Mouse (Mus musculus) hindbrain, embryonic 10.5 days (tissue): ENCODE data around the gene Zfp46. TPM values are rescaled to one million over a fixed set of nuclear protein-coding genes. Genes with fewer than 3 reads are reported as not detected.

Experiments
- DNase-seq: peaks from one replicate; pipeline ENCODE4 v3.0.0-alpha.2; 2017; ENCODE audit warnings: low spot score
- H3K27ac ChIP-seq: fragments of 300-500 bp; sonication (generic); 2 replicates; pipeline ENCODE4 v1.5.1; 2016; ENCODE audit warnings: mild to moderate bottlenecking, moderate library complexity
- H3K27me3 ChIP-seq: fragments of 300-500 bp; sonication (generic); 2 replicates; pipeline ENCODE4 v1.6.1; 2016; ENCODE audit warnings: mild to moderate bottlenecking; ENCODE audit not compliant: poor library complexity, insufficient read depth, severe bottlenecking
- H3K36me3 ChIP-seq: fragments of 300-500 bp; sonication (generic); 2 replicates; pipeline ENCODE4 v1.6.1; 2016; ENCODE audit warnings: mild to moderate bottlenecking, moderate library complexity
- H3K4me1 ChIP-seq: fragments of 300-500 bp; sonication (generic); replicated peaks from 2 replicates; pipeline ENCODE4 v1.6.1; 2016; ENCODE audit warnings: mild to moderate bottlenecking
- H3K4me3 ChIP-seq: fragments of 300-500 bp; sonication (generic); 2 replicates; pipeline ENCODE4 v1.5.1; 2016; ENCODE audit warnings: mild to moderate bottlenecking, moderate library complexity
- H3K9me3 ChIP-seq: fragments of 300-500 bp; sonication (generic); 2 replicates; pipeline ENCODE4 v1.6.1; 2016; ENCODE audit warnings: mild to moderate bottlenecking, moderate library complexity
- WGBS: fragments of 180-500 bp; shearing (Covaris S2); methylation state at CpG from one replicate; pipeline ENCODE4 v1.1.7; 2016; 5-methylcytosine and 5-hydroxymethylcytosine counted together
- polyA plus RNA-seq: library from polyadenylated mRNA; unstranded; fragments of >200 nt; fragmentation: Nextera tagmentation; extraction: Ambion mirVana; gene quantifications from 2 replicates; pipeline ENCODE4 v1.2.1, GENCODE M21; 2016

Zfp46 gene
- polyA plus RNA-seq, 1 experiment from 2014 or later: 29.0 TPM

GRCm38 (mm10) chr4:136333191-136333590 is 48.7 kb downstream of the Zfp46 start:
- Histone ChIP-seq H3K4me3 (no peak overlapping the region), H3K36me3 (peaks cover 95% of the 10 kb centered on the region), H3K4me1 (no peaks in the 10 kb centered on the region), H3K27ac (no peak overlapping the region), H3K27me3 (no peaks in the 10 kb centered on the region), H3K9me3 (no peaks in the 10 kb centered on the region)
- no peak for DNase-seq
- 93% methylated on average over 3 of the region's 3 CpGs for WGBS

GRCm38 (mm10) chr4:136335065-136335464 is 50.6 kb downstream of the Zfp46 start:
- DNase-seq: no peak
- 86% methylated on average over 2 of the region's 2 CpGs for WGBS
- Histone ChIP-seq H3K4me1 (no peaks in the 10 kb centered on the region), H3K9me3 (no peaks in the 10 kb centered on the region), H3K4me3 (no peak overlapping the region), H3K27me3 (no peaks in the 10 kb centered on the region), H3K36me3 (peaks cover 97% of the 10 kb centered on the region), H3K27ac (no peak overlapping the region)

GRCm38 (mm10) chr4:136337129-136337528 is 52.6 kb downstream of the Zfp46 start:
- H3K9me3 ChIP-seq: no peaks in the 10 kb centered on the region
- no peaks in the 10 kb centered on the region for H3K4me1 ChIP-seq
- peaks cover 97% of the 10 kb centered on the region for H3K36me3 ChIP-seq
- no peaks in the 10 kb centered on the region for H3K27me3 ChIP-seq
- H3K27ac ChIP-seq: no peak overlapping the region
- H3K4me3 ChIP-seq: no peak overlapping the region
- 76% methylated on average over 4 of the region's 4 CpGs for WGBS
- no peak for DNase-seq

Other genes with a start within 250 kb of the Zfp46 start
- 388 and 497 TPM in 2 replicates for gene Rpl11, start 231.3 kb upstream of the Zfp46 start, polyA plus RNA-seq
- gene Id3, start 141.2 kb upstream of the Zfp46 start, polyA plus RNA-seq: 576 and 684 TPM in 2 replicates
- gene E2f2, start 112.3 kb upstream of the Zfp46 start, polyA plus RNA-seq: 9.0 and 9.4 TPM in 2 replicates
- gene Asap3, start 78.3 kb upstream of the Zfp46 start, polyA plus RNA-seq: 5.2 and 6.5 TPM in 2 replicates
- 1.3 and 2.2 TPM in 2 replicates for gene Tcea3, start 37.0 kb upstream of the Zfp46 start, polyA plus RNA-seq
- 197 and 217 TPM in 2 replicates for gene Hnrnpr, start 26.3 kb downstream of the Zfp46 start, polyA plus RNA-seq
- 0.18 and 0.52 TPM in 2 replicates for gene Htr1d, start 138.8 kb downstream of the Zfp46 start, polyA plus RNA-seq
- 0.17 and 0.24 TPM in 2 replicates for gene 6030445D17Rik, start 177.6 kb downstream of the Zfp46 start, polyA plus RNA-seq
- gene Luzp1, start 185.1 kb downstream of the Zfp46 start, polyA plus RNA-seq: 108 and 133 TPM in 2 replicates